Mouse (Mus musculus) adrenal gland, adult 8-10 months (tissue): ENCODE results near the gene Ceacam19. TPM values are rescaled to one million over a fixed set of nuclear protein-coding genes. Genes with fewer than 3 reads are reported as not detected.

Source experiments
- DNase-seq: peaks from one replicate; pipeline ENCODE4 v3.0.0; 2022
- total RNA-seq, 4 experiments: library from RNA; stranded (reverse); gene quantifications; 2 replicates each; pipeline ENCODE4 v1.2.4; 2022

Gene Ceacam19
- total RNA-seq, 4 experiments from 2014 or later = not detected

GRCm38 (mm10) chr7:19836843-19837242 is 50.9 kb downstream of the Ceacam19 start:
- DNase-seq = peak; percentile 68

- DNase-seq = no peak
Observed at GRCm38 (mm10) chr7:19834055-19834454, 53.7 kb downstream of the Ceacam19 start.

- DNase-seq = peak; percentile 63
Observed at GRCm38 (mm10) chr7:19831837-19832236, 55.9 kb downstream of the Ceacam19 start.

- peak; percentile 98 for DNase-seq
Observed at GRCm38 (mm10) chr7:19830682-19831156, 57.0 kb downstream of the Ceacam19 start.

GRCm38 (mm10) chr7:19829694-19830093 is 58.1 kb downstream of the Ceacam19 start:
- no peak for DNase-seq

GRCm38 (mm10) chr7:19826756-19827155 is 61.0 kb downstream of the Ceacam19 start:
- no peak for DNase-seq

Other genes starting within 250 kb of the Ceacam19 start
- gene Clptm1, start 222.9 kb downstream of the Ceacam19 start, total RNA-seq = 100 to 1,000 TPM; 164 to 180 (median 179) TPM
- gene Apoc2, start 210.0 kb downstream of the Ceacam19 start, total RNA-seq = 1 to 10 TPM in 3 of 4 experiments, not detected in 1; 1.0 to 2.6 (median 1.4) TPM
- gene Gm44805, start 206.5 kb downstream of the Ceacam19 start, total RNA-seq = 1 to 10 TPM in 2 of 4 experiments, under 1 TPM in 1, not detected in 1; 0.54 to 3.0 (median 1.9) TPM
- gene Apoc4, start 206.5 kb downstream of the Ceacam19 start, total RNA-seq = 100 to 1,000 TPM in 2 of 4 experiments, 10 to 100 TPM in 2; 48.6 to 249 (median 89.6) TPM
- 100 to 1,000 TPM in 2 of 4 experiments, 10 to 100 TPM in 2; 11.6 to 554 (median 210) TPM for gene Apoc1, start 195.3 kb downstream of the Ceacam19 start, total RNA-seq
- gene Apoe, start 188.8 kb downstream of the Ceacam19 start, total RNA-seq = 1,000 to 10,000 TPM in 3 of 4 experiments, 100 to 1,000 TPM in 1; 996 to 1,300 (median 1,120) TPM
- gene Tomm40, start 172.5 kb downstream of the Ceacam19 start, total RNA-seq = 100 to 1,000 TPM; 119 to 134 (median 125) TPM
- 100 to 1,000 TPM in 1 of 4 experiments, 10 to 100 TPM in 3; 72.1 to 116 (median 88.9) TPM for gene Nectin2, start 137.5 kb downstream of the Ceacam19 start, total RNA-seq
- gene Bcam, start 116.9 kb downstream of the Ceacam19 start, total RNA-seq = 10 to 100 TPM; 50.3 to 63.5 (median 55.3) TPM
- gene Cblc, start 91.2 kb downstream of the Ceacam19 start, total RNA-seq = under 1 TPM in 1 of 4 experiments, not detected in 3; 0.43 TPM
- 10 to 100 TPM; 16.5 to 23.4 (median 21.9) TPM for gene Bcl3, start 65.2 kb downstream of the Ceacam19 start, total RNA-seq
- gene Gm19345, start 36.0 kb downstream of the Ceacam19 start, total RNA-seq = under 1 TPM in 2 of 4 experiments, not detected in 2; 0.28 to 0.35 TPM
- under 1 TPM in 1 of 4 experiments, not detected in 3; 0.31 TPM for gene Ceacam16, start 26.7 kb downstream of the Ceacam19 start, total RNA-seq
- 10 to 100 TPM; 20.6 to 34.2 (median 24.5) TPM for gene Pvr, start 33.2 kb upstream of the Ceacam19 start, total RNA-seq
- gene Igsf23, start 62.8 kb upstream of the Ceacam19 start, total RNA-seq = not detected
- gene Ceacam20, start 77.4 kb upstream of the Ceacam19 start, total RNA-seq = not detected
- gene Nlrp9b, start 103.5 kb upstream of the Ceacam19 start, total RNA-seq = not detected
- not detected for gene Vmn1r91, start 211.7 kb upstream of the Ceacam19 start, total RNA-seq
- gene Gm16442, start 234.6 kb upstream of the Ceacam19 start, total RNA-seq = not detected